Mouse (Mus musculus) testis, adult 2 months (tissue): ENCODE measurements around the gene Nbeal2.

Experiments used
- CTCF ChIP-seq: fragments of 200-500 bp; IDR thresholded peaks from 2 replicates; pipeline ENCODE4 v1.5.1; 2012; ENCODE audit warnings: low read depth, mild to moderate bottlenecking, inconsistent platforms, low read length, moderate library complexity; ENCODE audit not compliant: control insufficient read depth, insufficient read depth, insufficient replicate concordance
- POLR2A ChIP-seq: fragments of 200-500 bp; IDR thresholded peaks from 2 replicates; pipeline ENCODE4 v1.6.1; 2012; ENCODE audit warnings: low read depth, mild to moderate bottlenecking, inconsistent platforms, low read length, moderate library complexity; ENCODE audit not compliant: control insufficient read depth

- no peak for TF ChIP-seq CTCF
- no peak for TF ChIP-seq POLR2A
Observed at GRCm38 (mm10) chr9:110697465-110697864, 43.5 kb upstream of the Nbeal2 start.
